Mouse (Mus musculus) small intestine, adult 2 months (tissue): Measurements from ENCODE around the gene Plin5. TPM values are rescaled to one million over a fixed set of nuclear protein-coding genes. Genes with fewer than 3 reads are reported as not detected.
"Not testable (repeated sequence)": the region's sequence is repeated elsewhere in the genome, so short reads cannot be mapped to it uniquely, and the experiment has no call there.

Source experiments
- H3K27ac ChIP-seq: fragments of 200-500 bp; 2 replicates; pipeline ENCODE4 v1.5.1; 2012; ENCODE audit warnings: low read depth, low read length, control low read depth, inconsistent platforms; ENCODE audit not compliant: insufficient read depth
- H3K27me3 ChIP-seq: fragments of 200-500 bp; 2 replicates; pipeline ENCODE4 v1.6.1; 2012; ENCODE audit warnings: mild to moderate bottlenecking, moderate library complexity, low read length, inconsistent platforms; ENCODE audit not compliant: control insufficient read depth, insufficient read depth
- H3K36me3 ChIP-seq: fragments of 200-500 bp; 2 replicates; pipeline ENCODE4 v1.6.1; 2012; ENCODE audit warnings: mild to moderate bottlenecking, low read length, control low read depth, inconsistent platforms; ENCODE audit not compliant: control insufficient read depth, insufficient read depth
- H3K4me1 ChIP-seq: fragments of 200-500 bp; 2 replicates; pipeline ENCODE4 v1.6.1; 2012; ENCODE audit warnings: low read length, inconsistent platforms, mixed read lengths; ENCODE audit not compliant: control insufficient read depth, insufficient read depth, insufficient read length
- H3K4me3 ChIP-seq: fragments of 200-500 bp; 2 replicates; pipeline ENCODE4 v1.5.1; 2012; ENCODE audit warnings: low read depth, mild to moderate bottlenecking, control low read depth, inconsistent platforms, low read length, moderate library complexity
- CTCF ChIP-seq: fragments of 200-500 bp; IDR thresholded peaks from 2 replicates; pipeline ENCODE4 v1.5.1; 2012; ENCODE audit warnings: low read depth, mild to moderate bottlenecking, control low read depth, inconsistent platforms, low read length, moderate library complexity, mixed read lengths; ENCODE audit not compliant: insufficient replicate concordance, insufficient read length; ENCODE audit errors: extremely low read depth
- POLR2A ChIP-seq: fragments of 200-500 bp; IDR thresholded peaks from 2 replicates; pipeline ENCODE4 v1.6.1; 2012; ENCODE audit warnings: low read depth, mild to moderate bottlenecking, control low read depth, inconsistent platforms, low read length, moderate library complexity
- WGBS: fragments of 180-500 bp; shearing (Covaris S2); methylation state at CpG from one replicate; pipeline ENCODE4 v1.1.7; 2018; 5-methylcytosine and 5-hydroxymethylcytosine counted together
- polyA plus RNA-seq: library from polyadenylated mRNA; depleted of rRNA; stranded (reverse); fragments of >200 nt; gene quantifications from 2 replicates; pipeline ENCODE4 v1.2.3, GENCODE M21; 2012

Plin5 gene
- polyA plus RNA-seq, 1 experiment, result 0.05 TPM

GRCm38 (mm10) chr17:56092794-56093193 lies 24.6 kb downstream of the Plin5 start:
- Histone ChIP-seq H3K27ac (no peak overlapping the region), H3K36me3 (peaks cover 15% of the 10 kb centered on the region), H3K4me3 (no peak overlapping the region), H3K4me1 (no peaks in the 10 kb centered on the region), H3K27me3 (no peaks in the 10 kb centered on the region)
- 96% methylated on average over 1 of the region's 1 CpGs for WGBS
- TF ChIP-seq CTCF, result no peak
- TF ChIP-seq POLR2A, result no peak

- no peaks in the 10 kb centered on the region for H3K4me1 ChIP-seq
- no peak for TF ChIP-seq POLR2A
- no peak for TF ChIP-seq CTCF
- H3K4me3 ChIP-seq, result no peak overlapping the region
- 85% methylated on average over 1 of the region's 1 CpGs for WGBS
- H3K27me3 ChIP-seq, result no peaks in the 10 kb centered on the region
- no peak overlapping the region for H3K27ac ChIP-seq
- peaks cover 14% of the 10 kb centered on the region for H3K36me3 ChIP-seq
Observed at GRCm38 (mm10) chr17:56092312-56092711, 25.1 kb downstream of the Plin5 start.

- peaks cover 4% of the 10 kb centered on the region for H3K36me3 ChIP-seq
- 0 out of 2 replicates have a peak overlapping the region, but pooled peaks have one; percentile 82 for H3K4me3 ChIP-seq
- H3K27ac ChIP-seq, result no peak overlapping the region
- WGBS, result 43% methylated on average over 8 of the region's 8 CpGs
- peaks cover 6% of the 10 kb centered on the region for H3K4me1 ChIP-seq
- no peak for TF ChIP-seq CTCF
- TF ChIP-seq POLR2A, result no peak
- no peaks in the 10 kb centered on the region for H3K27me3 ChIP-seq
Observed at GRCm38 (mm10) chr17:56080781-56081585, 36.4 kb downstream of the Plin5 start.

- under 1% methylated on average over 11 of the region's 11 CpGs for WGBS
- TF ChIP-seq CTCF, result no peak
- no peak for TF ChIP-seq POLR2A
- Histone ChIP-seq H3K27ac (no peak overlapping the region), H3K36me3 (peaks cover 4% of the 10 kb centered on the region), H3K4me1 (peaks cover 9% of the 10 kb centered on the region), H3K4me3 (peak overlapping the region; percentile 82), H3K27me3 (no peaks in the 10 kb centered on the region)
Observed at GRCm38 (mm10) chr17:56079921-56080320, 37.5 kb downstream of the Plin5 start.

GRCm38 (mm10) chr17:56078880-56079795 lies 38.3 kb downstream of the Plin5 start, which contains the start of gene Hdgfl2:
Hdgfl2 (plus strand) TSS chr17:56079634.
- H3K4me3 ChIP-seq, result peak within 1 kb of the TSS; percentile 82
- H3K27me3 ChIP-seq, result no peaks in the 10 kb centered on the region
- peaks cover 3% of the 10 kb centered on the region for H3K36me3 ChIP-seq
- H3K27ac ChIP-seq, result peak within 1 kb of the TSS; percentile 36; the same call in 1 of the 2 replicates
- under 1% methylated on average over 61 of the region's 61 CpGs for WGBS
- H3K4me1 ChIP-seq, result peaks cover 11% of the 10 kb centered on the region
- TF ChIP-seq POLR2A (peak; percentile 94), CTCF (no peak)

- H3K4me1 ChIP-seq, result peaks cover 15% of the 10 kb centered on the region
- not testable (repeated sequence) for H3K36me3 ChIP-seq, H3K27me3 ChIP-seq
- WGBS, result 64% methylated on average over 9 of the region's 9 CpGs
- H3K4me3 ChIP-seq, result peak overlapping the region; percentile 34; the same call in 1 of the 2 replicates
- 0 out of 2 replicates have a peak overlapping the region, but pooled peaks have one; percentile 36 for H3K27ac ChIP-seq
Observed at GRCm38 (mm10) chr17:56078361-56078760, 39.0 kb downstream of the Plin5 start.

GRCm38 (mm10) chr17:56077523-56077922 lies 39.9 kb downstream of the Plin5 start:
- no peak overlapping the region for H3K27ac ChIP-seq
- H3K36me3 ChIP-seq, result peaks cover 8% of the 10 kb centered on the region; the same call in 1 of the 2 replicates
- H3K27me3 ChIP-seq, result no peaks in the 10 kb centered on the region
- peaks cover 15% of the 10 kb centered on the region for H3K4me1 ChIP-seq
- TF ChIP-seq POLR2A, result no peak
- no peak for TF ChIP-seq CTCF
- 77% methylated on average over 5 of the region's 5 CpGs for WGBS
- H3K4me3 ChIP-seq, result no peak overlapping the region
